Mouse (Mus musculus) splenic B cell, adult 2 months (primary cell): ENCODE data around the gene Bzw2.

ENCODE experiments used
- DNase-seq: peaks from one replicate; pipeline ENCODE4 v3.0.0-alpha.2; 2011; ENCODE audit warnings: low read depth, low spot score
- H3K27me3 ChIP-seq: 2 replicates; pipeline ENCODE4 v1.6.1; 2012; ENCODE audit warnings: mild to moderate bottlenecking, low read length, moderate library complexity, mixed read lengths; ENCODE audit not compliant: control insufficient read depth, poor library complexity, insufficient read depth, severe bottlenecking
- H3K36me3 ChIP-seq: 2 replicates; pipeline ENCODE4 v1.6.1; 2012; ENCODE audit warnings: mild to moderate bottlenecking, low read length, moderate library complexity, mixed read lengths; ENCODE audit not compliant: control insufficient read depth, poor library complexity, insufficient read depth, severe bottlenecking

Bzw2 gene

DNA sequence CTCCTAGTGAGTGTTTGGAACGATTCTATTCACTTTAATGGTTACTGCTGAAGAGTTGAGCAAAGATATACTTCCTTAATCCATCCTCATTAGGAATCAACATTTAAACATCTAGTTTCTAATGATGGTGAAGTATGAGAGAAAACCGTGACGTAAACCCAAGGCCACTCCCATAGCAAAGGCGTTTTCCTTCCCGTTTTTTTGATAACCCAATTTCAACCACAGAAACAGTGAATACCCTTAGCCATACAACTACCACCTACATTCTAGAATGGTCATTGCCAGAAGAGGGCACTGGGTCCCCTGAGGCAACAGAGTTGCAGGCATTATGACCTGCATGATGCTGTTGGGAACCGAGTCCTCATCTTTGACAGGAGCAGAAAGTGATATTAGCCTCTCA is 40.7 kb downstream of the Bzw2 start:
- DNase-seq: no peak
- peaks cover 1% of the 10 kb centered on the region; the same call in 1 of the 2 replicates for H3K36me3 ChIP-seq
- no peaks in the 10 kb centered on the region for H3K27me3 ChIP-seq

DNA sequence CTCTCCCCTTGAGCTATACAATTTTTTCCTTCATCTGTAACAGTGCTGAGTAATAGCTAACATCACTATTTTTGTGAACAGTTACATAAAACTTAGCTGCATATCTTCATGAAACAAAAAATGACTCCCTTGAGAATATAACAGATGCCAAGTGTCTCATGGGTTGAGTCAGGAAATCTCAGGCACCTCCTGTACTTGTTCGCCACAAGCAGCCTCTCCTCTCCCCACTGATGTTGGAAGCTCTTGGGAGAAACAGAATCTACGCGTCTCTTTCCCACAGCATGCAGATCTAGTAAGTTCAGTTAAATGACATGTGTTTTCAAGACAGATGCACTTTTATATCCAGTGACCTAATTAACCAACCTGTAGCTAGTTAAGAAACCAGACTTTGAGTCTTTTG is 45.8 kb downstream of the Bzw2 start:
- DNase-seq: no peak
- Histone ChIP-seq H3K27me3 (no peaks in the 10 kb centered on the region), H3K36me3 (peaks cover 6% of the 10 kb centered on the region; the same call in 1 of the 2 replicates)

DNA sequence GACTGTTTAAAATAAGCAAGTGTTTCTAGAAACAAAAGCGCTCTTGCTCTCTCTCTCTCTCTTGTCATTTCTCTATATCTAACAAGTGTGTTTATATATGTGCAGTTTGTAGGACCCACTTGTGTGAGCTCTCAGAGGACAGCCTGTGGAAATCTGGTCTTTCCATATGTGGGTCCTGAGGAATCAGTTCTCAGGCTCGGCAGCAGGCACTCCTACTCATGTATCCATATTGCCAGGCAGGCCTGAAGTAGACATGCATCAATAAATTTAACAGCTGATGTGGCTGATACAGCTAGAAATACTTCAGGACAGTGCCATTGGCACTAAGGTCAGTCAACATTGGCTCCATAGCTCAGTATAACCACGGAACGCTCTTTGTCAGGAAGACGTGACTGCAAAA is 46.8 kb downstream of the Bzw2 start:
- H3K36me3 ChIP-seq: peaks cover 6% of the 10 kb centered on the region; the same call in 1 of the 2 replicates
- DNase-seq: no peak

DNA sequence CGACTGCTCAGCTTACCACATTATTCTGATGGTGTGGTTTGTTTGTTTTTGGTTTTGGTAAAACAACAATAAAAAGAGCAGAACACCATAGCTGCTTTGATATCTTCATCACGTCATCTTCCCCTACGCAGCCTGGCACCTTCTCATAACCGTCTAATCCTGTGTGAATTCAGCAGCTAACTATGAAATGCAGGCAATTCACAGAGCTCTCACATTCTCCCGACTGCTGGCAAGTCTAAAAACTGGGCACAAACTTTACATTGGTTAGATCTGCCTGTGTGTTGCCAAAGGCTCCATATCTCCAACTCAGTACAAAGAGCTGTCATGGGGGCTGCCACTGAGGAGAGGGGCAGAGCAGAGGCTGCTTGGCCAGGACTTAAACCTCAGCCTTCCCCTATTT is 47.4 kb downstream of the Bzw2 start:
- Histone ChIP-seq H3K36me3 (peaks cover 6% of the 10 kb centered on the region; the same call in 1 of the 2 replicates), H3K27me3 (no peaks in the 10 kb centered on the region)
- no peak for DNase-seq

More for the DNA sequence above, 46.8 kb downstream of the Bzw2 start:
- no peaks in the 10 kb centered on the region for H3K27me3 ChIP-seq

DNA sequence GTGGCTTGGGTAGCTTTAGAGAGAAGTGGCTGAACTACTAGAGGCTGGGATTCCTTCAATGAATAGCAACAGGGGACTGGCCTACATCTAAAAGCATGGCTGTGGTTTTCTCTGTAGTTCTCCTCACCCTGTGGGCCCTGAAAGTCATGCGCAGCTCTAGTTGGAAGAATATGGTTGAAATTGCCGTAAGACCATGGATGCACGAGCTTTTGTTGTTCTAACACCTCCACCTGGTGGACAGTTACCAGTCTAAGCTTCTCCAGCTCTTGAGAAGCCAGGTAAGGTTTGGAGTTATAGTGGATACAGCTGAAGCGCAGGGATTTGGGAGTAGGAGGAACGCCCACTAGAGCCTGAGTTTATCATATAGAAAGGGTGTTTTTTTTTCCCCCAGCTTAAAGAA is 49.4 kb downstream of the Bzw2 start:
- Histone ChIP-seq H3K36me3 (peaks cover 6% of the 10 kb centered on the region), H3K27me3 (no peaks in the 10 kb centered on the region)
- peak; percentile 12 for DNase-seq

GRCm38 (mm10) chr12:36103592-36103910 is 54.3 kb downstream of the Bzw2 start:
- H3K36me3 ChIP-seq: peaks cover 3% of the 10 kb centered on the region
- H3K27me3 ChIP-seq: no peaks in the 10 kb centered on the region
- no peak for DNase-seq

- no peak for DNase-seq
- H3K36me3 ChIP-seq: peaks cover 3% of the 10 kb centered on the region
- H3K27me3 ChIP-seq: no peaks in the 10 kb centered on the region
Measured at GRCm38 (mm10) chr12:36102733-36103591, 54.9 kb downstream of the Bzw2 start.

GRCm38 (mm10) chr12:36095371-36095880 is 62.5 kb downstream of the Bzw2 start:
- Histone ChIP-seq H3K36me3 (no peaks in the 10 kb centered on the region), H3K27me3 (no peaks in the 10 kb centered on the region)
- DNase-seq: no peak

DNA sequence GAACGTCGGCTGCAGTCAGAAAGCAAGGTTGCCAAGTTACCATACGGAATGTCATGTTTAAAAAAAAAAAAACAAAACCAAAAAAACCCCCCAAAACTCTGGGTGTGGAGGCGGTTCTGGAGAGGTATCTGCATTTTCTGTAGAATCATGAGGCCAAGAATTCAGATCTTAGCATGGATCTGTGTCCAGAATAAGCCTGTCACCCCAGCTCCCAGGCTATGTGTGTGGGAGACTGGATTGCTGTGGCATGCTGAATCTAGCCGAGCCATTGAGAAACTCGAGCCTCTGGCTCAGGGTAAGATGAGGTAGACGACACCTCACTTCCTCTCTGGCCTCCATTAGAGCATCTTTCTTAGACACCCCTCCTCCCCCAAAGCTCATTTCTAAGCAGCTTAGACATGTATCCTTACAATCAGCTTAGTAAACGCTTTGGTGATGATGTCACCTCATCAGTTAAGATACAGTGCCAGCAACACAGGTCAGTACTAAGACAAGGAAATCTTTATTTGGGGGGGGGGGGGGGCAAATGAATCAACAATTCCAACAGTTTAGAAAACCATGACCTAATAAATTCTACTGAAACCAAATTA is 64.7 kb downstream of the Bzw2 start:
- no peak for DNase-seq
- no peaks in the 10 kb centered on the region for H3K27me3 ChIP-seq
- H3K36me3 ChIP-seq: no peaks in the 10 kb centered on the region

GRCm38 (mm10) chr12:36091964-36092363 is 65.9 kb downstream of the Bzw2 start:
- no peaks in the 10 kb centered on the region for H3K36me3 ChIP-seq
- DNase-seq: no peak
- H3K27me3 ChIP-seq: no peaks in the 10 kb centered on the region

GRCm38 (mm10) chr12:36089221-36089620 is 68.7 kb downstream of the Bzw2 start:
- DNase-seq: no peak
- Histone ChIP-seq H3K27me3 (no peaks in the 10 kb centered on the region), H3K36me3 (no peaks in the 10 kb centered on the region)

DNA sequence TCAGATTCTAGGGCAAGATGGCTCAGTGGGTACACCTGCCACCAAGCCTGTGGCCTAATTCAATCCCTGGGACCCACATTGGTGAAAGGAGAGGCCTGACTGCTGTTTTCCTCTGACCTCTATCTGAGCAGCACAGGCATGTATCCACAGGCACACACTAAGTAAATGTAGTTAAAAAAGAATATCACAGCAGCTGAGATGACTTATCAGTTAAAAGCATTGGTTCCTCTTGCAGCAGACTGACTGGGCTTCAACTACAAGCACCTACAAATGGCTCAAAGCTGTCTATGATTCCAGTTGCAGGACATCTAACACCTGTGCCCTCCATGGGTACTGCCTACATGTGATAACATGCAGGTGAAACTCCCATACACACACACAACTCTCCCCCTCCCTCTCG is 69.1 kb downstream of the Bzw2 start:
- H3K36me3 ChIP-seq: no peaks in the 10 kb centered on the region
- DNase-seq: no peak
- no peaks in the 10 kb centered on the region for H3K27me3 ChIP-seq

DNA sequence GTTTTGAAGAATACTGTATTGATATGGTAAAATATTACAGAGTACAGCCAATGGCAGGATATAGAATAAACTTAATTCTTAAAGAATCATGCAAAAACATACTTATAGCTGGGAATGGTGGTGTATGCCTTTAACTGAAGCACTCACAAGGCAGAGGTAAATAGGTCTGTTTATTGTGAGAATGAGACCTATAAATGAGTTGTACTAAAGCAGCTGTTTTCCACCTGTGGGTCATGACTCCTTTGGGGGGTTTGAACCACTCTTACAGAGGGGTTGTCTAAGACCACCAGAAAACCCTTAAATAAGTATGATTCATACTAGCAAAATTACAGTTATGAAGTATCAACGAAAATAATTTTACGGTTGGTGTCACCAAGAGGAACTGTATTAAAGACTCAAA is 72.5 kb downstream of the Bzw2 start:
- Histone ChIP-seq H3K27me3 (no peaks in the 10 kb centered on the region), H3K36me3 (no peaks in the 10 kb centered on the region)

DNA sequence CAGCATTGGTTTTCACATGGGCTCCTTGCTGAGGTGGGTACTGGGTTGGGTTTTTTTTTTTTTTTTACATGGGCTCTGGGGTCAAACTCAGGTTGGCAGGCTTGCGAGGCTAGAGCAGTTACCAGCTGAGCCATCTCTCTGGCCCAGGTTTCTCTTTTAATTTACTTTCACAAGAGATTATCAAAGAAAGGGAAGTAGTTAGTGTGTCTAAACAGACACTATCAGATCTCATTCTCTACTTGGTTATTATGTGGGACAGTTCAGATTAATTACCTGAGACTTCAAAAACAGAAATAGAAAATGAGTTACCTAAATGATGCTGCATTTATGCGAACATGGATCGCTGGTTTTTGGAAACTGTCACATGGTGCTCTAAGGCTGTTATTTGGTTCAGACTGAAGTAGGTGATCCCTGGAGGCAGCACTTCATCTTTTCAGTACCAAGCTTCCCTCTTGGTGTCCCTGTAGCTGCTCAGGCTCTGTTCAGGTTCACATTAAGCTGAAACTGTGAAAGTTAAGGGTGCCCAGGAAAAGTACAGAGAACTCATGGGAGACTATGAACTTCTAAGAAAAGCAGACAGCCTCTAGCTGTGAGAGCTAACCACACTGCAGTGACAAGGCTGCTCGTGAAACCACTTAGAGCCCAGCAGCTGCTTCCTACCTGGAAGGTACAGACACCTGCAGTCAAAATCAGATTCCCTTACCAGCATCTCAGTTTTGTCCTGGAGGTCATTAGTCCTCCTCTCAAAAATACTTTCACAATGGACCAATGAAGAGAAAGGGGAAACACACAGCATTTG is 79.6 kb downstream of the Bzw2 start:
- Histone ChIP-seq H3K36me3 (no peaks in the 10 kb centered on the region), H3K27me3 (no peaks in the 10 kb centered on the region)
- DNase-seq: peak; percentile 16

More for the DNA sequence above, 72.5 kb downstream of the Bzw2 start:
- no peak for DNase-seq

GRCm38 (mm10) chr12:36072860-36073259 is 85.0 kb downstream of the Bzw2 start:
- no peak for DNase-seq
- Histone ChIP-seq H3K36me3 (no peaks in the 10 kb centered on the region), H3K27me3 (no peaks in the 10 kb centered on the region)
